Mouse (Mus musculus) hematopoietic stem cell, adult 5-6 weeks (primary cell): ENCODE measurements around the gene Ift81. TPM values are rescaled to one million over a fixed set of nuclear protein-coding genes. Genes with fewer than 3 reads are reported as not detected.
A peak's percentile ranks its signal among the peaks of the same experiment; 100 is the strongest.

Source experiments
- ATAC-seq, 2 experiments: fragments of 125-278 bp in 1 of 2; replicated peaks in 1 of 2; 2 replicates each; pipeline ENCODE4 v1.8.0; 2016 to 2017; ENCODE audit warnings: inconsistent platforms in 2 of 2, mild to moderate bottlenecking in 2 of 2, moderate number of reproducible peaks in 2 of 2, low read depth in 1 of 2, moderate TSS enrichment in 1 of 2; ENCODE audit not compliant: low FRiP score in 2 of 2, poor library complexity in 2 of 2, severe bottlenecking in 2 of 2, insufficient read depth in 1 of 2, low TSS enrichment in 1 of 2
- total RNA-seq: library from RNA; stranded (forward); fragments of 172-1452, 232-1000 nt; gene quantifications from 2 replicates; pipeline ENCODE4 v1.2.3, GENCODE M21; 2017

Ift81 gene
- total RNA-seq, 1 experiment from 2014 or later = 36.1 TPM

DNA sequence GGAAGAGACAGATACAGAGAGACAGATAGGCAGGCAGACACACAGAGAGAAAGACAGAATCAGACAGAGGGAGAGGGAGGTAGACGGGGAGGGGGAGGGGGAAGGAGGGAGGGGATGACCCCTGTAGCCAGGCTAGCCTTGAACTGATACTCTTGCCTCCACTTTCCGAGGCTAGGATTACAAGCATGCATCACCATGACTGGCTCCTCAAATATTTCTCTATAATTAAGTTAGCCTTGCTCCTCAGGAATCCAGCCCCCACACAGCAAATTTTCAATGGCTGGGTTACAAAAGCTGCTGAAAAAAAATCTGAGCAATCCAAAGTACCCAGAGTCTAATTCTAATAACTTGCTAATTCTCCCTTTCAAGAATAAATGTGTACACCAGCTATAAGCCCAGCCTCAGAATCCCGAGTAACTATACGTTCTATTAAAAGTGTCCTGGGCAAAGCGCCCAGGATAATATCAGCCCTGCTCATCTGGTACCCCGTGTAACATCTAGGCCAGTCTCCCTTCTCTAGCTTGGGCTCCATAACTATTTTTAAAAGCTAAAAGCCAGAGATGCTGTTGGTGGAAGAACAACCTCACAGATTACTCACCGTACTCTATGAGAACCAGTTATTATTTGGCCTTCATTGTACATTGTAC is 37.5 kb downstream of the Ift81 start:
- no peak for ATAC-seq

DNA sequence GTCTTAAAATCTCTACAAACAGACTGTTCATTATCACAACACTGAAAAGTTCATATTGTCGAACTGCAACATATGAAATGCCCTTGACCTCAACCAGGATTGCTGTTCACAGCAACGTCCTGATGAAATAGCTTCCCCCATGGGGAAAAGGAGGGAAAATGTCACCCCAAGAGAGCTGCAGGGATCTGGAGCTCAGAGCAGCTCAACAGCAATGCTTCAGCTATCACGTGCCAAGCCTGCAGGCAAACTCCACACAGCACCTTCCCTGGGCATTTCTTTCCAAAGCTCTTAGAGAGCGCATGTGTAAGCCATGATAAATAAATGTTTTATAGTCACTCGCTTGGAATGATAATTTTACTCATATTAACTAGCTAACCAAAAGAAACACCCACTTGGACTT is 42.3 kb downstream of the Ift81 start:
- ATAC-seq = no peak

DNA sequence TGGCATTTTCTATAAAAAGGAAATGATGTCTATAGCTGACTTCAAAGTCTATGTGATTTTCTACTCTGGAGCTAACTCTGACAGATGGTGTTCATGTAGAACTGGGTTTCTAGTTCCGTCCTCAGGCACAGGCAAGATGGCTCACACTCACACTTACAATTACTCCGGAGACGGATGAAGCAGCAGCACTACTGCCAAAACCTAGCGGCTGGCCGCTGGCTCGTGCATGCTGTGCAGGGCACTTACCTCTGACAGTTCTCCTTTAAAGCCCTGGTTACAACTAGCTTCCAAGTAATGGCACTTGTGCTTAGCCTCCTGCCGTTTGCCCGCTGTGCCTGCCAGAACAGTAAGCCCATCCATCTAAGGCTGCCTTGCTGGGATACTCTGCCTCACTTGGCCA is 47.7 kb downstream of the Ift81 start:
- no peak for ATAC-seq

DNA sequence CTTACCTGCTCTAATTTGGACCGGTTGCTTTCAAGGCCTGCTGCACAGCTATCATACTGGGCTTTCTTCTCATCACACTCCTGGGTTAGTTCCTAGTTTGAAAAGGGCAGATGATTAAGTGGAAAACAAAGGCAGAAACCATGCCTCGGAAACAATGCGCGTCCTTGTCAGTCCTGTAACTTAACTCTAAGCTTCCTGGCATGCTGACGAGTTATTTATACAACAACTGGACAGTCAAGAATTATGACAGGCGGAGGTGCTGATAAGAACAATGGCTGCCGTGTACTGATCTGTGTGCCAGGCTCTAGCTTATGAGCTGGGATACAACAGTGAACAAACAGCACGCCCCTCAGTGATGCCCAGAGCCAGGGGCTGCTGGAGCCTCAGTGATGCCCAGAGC is 53.7 kb downstream of the Ift81 start:
- ATAC-seq = no peak

DNA sequence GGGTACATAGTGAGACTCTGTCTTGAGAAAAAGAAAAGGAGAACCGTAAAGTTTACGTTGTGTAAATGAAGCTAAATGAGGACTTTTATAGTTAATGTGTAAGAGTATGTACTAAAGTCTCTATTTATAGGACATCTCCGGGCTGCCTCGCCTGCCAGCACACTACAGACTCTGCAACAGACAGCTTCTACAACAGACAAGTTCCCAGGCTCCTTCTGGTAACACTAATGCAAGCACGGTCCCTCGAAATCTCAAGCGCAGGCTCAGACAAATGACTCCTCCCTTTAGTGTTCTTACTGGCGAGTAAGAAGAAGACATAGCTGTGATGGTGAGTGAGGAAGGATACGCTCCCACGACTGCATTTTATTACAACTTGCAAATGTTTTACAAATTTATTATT is 56.2 kb downstream of the Ift81 start:
- no peak for ATAC-seq

DNA sequence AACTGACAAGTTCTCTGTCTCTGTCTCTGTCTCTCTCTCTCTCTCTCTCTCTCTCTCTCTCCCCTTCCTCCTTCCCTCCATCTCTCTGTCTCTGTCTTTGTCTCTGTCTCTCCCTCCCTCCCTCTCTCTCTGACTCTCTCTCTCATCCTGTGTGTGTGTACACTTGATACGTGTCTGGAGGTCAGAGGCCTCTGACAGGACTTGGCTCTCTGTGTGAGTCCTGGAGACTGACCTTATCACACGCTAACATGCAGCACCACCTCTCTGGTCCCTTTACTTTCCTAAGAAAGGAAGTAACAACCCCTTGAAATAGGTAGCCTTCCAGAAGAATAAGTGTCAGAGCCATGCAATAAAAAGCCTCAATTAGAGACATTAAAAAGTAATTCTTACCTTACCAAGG is 59.2 kb downstream of the Ift81 start:
- ATAC-seq = no peak

DNA sequence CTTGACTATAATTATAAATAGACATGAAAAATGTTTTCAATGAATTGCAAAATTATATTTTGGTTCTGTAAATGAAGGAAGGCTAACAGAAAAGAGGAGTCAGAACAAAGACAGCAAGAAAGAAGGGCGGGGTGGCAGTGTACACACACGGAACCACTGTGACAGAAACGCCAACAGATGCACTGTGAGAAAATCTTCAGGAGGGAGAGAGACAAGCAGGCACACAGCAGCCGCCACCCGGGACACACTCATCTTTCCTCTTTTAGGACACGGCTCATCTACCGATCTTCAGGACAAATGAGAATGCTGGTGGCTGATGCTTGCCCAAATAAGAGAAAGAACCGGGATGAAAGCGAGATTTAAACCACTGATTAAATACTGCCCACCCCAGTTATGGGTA is 61.7 kb downstream of the Ift81 start:
- no peak for ATAC-seq

DNA sequence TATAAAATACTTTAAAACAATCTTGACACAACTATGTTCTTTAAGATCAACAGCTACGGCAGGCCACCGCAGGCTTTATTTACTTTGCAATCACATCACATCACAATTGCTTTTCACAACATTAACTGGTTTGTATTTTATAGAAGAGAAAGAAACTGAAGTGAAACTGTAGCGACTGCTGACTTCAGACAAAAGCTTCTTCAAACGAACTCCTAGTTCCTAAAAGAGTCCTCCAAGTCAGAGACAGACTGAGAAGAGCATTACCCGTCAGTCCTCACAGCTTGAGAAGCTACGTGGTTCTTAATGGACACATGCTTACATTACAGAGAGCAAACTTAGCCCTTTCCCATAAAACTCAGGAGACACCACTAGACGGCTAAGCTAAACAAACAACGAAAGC is 63.9 kb downstream of the Ift81 start:
- no peak for ATAC-seq

DNA sequence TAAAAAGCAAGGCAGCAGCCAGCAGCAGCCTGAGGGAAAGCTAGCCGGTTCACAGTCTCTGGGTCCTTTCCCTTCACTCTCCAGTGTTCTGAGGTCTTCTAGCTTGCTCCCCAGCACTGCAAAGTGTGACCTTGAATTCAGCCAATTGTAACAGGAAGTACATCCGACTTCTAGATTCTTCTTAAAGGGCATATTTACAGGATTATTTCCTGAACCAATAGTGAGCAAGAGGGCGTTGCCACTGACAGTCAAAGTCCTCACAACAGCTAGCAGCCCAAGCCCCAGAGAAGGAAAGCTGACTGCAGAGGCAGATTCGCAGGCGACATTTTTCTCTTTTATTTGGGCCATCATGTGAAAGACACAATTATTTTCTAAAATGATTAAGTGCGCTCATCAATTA is 65.6 kb downstream of the Ift81 start:
- no peak for ATAC-seq

DNA sequence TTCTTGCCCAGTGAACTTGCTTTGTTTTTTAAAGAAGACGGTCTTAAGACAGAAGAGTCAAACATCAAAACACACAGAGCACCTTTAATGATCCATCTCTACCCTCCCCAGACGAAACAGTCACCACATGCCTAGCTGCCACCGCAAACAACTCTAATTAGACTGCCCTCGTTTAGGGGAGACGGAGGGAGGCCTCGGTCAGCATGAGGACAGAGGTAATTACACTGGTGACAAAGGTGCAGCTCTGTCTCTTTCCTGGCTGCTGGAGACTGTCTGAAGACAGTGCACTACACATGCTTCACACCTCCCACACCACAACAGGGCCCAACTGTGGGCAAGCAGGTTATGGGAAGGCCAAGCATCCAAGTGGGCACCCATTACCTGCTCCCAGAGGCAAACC is 66.5 kb downstream of the Ift81 start:
- ATAC-seq = no peak

DNA sequence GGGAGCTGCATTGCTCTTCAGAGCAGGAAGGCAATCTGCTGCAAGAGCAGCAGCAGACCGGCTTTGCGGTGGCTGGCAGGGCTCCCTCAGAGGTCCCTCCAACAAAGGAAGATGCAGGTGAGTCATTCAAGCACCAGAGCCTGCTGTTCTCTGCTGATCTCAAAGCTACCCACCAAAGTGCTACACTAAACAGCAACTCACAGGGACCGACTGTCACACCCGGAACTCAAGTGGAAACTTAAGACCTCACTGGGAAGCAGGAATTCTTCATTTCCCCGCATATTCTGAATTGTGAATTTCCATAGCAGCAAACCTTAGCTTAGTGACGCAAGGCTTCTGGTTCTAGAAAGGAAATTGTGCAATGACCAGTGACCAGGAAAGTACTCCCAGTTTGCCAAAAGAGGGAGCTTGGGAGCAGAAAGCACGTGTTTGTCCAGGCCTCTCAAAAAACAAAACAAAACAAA is 67.0 kb downstream of the Ift81 start:
- ATAC-seq = peak; percentile 81 to 94

DNA sequence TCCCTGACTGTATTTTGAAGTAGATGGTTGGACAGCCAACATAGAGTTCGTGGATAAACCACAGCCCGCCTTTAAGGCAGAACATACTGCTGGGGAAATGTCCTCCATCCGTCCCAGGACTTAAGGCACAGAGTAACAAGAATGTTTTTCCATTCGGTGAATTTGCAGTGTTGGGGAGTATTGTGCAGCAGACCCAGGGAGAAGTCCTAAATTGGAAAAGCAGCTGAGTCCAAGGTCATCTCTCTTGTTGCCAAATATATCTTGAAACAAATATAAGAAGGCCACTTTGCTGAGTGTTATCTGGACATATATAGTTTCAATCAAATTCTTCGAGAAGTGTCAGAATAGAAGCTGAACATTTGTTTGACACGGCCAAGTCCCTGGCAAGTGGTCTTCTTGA is 70.9 kb downstream of the Ift81 start:
- ATAC-seq = no peak

DNA sequence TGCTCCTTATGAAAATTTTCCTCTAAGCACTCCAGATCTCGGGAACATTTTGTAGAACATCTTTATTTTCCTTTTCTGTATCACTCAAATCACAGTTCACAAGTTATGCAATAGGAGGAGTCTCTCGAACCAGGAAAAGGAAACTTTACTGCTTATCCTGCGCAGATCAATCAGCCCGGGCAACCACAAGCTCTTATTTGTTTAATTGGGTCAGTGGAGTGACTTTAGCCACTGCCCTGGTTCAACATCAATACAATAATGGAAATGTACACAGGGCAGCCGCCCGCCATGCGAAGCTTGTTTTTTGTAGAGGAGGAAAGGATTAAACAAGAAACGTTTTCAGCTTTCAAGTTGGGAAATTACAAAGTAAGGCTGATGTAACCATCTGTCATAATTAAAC is 72.4 kb downstream of the Ift81 start:
- no peak for ATAC-seq

DNA sequence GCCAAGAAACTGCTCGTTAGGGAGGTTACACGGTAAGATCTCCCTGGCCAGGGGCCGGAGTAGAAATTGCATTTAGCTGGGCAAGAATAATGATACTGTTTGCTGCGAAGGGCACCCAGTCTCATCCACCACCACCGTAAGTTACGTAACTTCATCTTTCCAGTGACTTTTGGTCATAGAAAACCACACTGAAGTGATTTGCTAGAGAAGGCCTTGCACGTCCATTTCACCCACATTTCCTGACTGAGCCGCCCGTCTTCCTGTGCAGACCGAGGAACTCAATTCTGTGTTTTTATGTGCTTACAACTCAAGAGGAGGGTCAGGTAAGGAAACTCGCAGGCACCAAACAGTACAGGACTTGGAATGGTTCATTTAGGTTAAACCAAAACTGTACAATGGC is 76.2 kb downstream of the Ift81 start:
- peak; percentile 56 to 68; a peak in 2 of 4 replicates for ATAC-seq

DNA sequence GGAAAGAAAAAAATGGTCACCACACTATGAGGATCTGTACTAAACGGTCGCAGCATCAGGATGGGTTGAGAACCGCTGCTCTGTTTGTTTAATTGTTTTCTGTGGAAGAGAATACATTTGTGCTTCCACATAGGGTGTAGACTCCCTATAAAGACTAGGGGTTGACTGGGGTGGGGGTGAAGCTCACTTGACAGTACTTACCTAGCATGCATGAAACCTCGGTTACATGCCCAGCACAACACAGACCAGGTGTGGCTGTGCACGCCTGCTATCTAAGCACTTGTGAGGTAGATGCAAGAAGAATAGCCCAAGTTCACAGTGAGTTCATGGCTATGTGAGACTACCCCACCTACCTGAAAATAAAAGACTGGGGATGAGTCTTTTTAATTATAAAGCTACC is 76.7 kb downstream of the Ift81 start:
- no peak for ATAC-seq

DNA sequence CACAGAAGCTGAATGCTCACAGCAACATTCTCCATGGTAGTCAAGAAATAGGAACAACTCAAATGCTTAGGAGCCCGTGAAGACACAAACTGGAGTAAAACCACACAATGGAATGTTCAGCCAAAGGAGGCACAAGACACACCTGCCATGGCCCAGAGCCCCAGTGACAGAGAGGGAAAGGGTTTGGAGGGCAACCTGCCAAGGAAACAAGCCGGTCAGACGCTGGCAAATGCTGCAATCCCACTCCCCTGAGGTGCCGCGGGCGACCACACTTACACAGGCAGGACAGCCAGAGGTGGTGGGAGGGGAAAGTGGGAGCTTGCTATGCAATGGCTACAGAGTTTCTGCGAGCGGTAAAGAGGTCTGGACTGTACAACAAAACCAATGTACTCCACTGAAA is 80.4 kb downstream of the Ift81 start:
- no peak for ATAC-seq

DNA sequence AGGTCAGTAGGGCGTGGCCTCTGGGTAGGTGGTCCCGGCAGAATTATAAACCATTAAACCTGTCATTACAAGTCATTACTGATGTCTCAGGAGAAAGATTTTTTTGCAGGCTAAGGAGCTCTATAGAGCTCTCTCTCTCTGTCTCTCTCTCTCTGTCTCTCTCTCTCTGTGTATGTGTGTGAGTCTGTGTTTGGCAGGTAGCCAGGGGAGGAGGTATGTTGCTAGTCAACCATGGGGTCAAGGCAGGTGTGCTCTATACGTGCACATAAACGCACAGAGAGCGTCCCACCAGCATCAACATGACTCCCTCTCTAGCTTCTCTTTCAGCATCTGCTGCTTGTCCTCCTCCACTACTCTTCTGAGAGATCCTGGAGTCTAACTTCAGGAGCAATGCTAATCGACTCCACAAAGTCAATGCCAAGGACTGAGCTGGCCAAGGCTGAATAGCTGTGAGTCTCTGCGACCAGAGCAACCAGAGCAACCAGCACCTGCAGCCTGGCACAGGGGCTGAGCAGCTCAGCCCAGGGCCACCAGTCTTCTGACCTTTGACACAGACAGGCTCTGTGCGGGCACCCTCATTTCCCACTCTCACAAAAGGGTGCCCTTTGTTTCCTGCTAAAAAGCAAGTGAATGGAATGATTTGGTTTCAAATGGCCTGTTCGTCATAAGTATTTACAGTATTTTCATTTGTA is 84.3 kb downstream of the Ift81 start:
- ATAC-seq = no peak

DNA sequence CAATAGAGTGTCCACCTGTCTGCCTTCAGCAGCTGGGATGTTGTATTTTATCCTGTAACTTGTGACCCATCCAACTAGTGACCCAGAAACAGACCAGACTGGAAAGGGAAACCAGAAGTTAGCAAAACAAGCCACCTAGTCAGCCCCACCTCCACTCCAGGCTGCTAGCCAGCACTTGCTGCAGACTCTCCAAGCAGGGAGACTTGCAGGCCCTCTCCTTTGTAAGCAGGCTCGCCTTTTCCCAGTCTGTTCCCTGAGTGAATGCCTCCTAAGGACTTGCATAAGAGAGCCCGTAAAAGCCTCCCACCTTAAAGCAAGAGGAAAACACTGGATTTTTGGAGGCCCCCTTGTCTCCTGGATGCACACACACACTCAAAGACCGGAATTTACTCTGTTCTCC is 85.0 kb downstream of the Ift81 start:
- 0 out of 4 replicates have a peak, but pooled peaks of 1 of the 2 experiments have one; percentile 37 for ATAC-seq

DNA sequence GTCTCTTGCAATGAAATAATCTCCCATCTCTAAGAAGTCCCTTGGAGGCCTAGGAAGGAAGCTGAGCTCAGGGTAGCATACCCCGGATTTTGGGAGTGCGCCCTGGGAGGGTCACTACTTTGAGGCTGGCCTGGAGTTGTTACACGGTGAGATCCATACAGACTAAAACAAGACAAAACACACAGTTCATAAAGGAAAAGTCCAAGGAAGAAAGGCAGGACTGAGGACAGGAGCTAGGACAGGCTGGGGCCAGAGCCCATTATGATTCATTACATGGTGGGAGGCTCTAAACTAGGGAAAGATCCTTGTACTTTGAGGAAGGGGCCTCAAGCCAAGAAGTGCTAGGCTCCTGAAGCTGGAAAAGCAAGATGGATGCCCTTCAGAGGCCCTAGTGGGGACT is 85.7 kb downstream of the Ift81 start:
- ATAC-seq = no peak
